Mouse (Mus musculus) adrenal gland, adult 2 months (tissue): ENCODE data around the gene Stpg2. TPM values are rescaled to one million over a fixed set of nuclear protein-coding genes. Genes with fewer than 3 reads are reported as not detected.
"Not testable (repeated sequence)": the region's sequence is repeated elsewhere in the genome, so short reads cannot be mapped to it uniquely, and the experiment has no call there.

Experiments used
- DNase-seq: peaks from one replicate; pipeline ENCODE4 v3.0.0; 2021
- polyA plus RNA-seq: library from polyadenylated mRNA; depleted of rRNA; stranded (reverse); fragments of >200 nt; gene quantifications from 2 replicates; pipeline ENCODE4 v1.2.3, GENCODE M21; 2012
- total RNA-seq, 2 experiments: library from RNA; stranded (reverse); gene quantifications; 2 replicates each; pipeline ENCODE4 v1.2.3; 2021

The Stpg2 gene
- total and polyA plus RNA-seq, 3 experiments = not detected

GRCm38 (mm10) chr3:139442170-139442569, 236.7 kb downstream of the Stpg2 start:
- DNase-seq = no peak

GRCm38 (mm10) chr3:139495939-139496338, 290.4 kb downstream of the Stpg2 start:
- no peak for DNase-seq

GRCm38 (mm10) chr3:139502216-139502615, 296.7 kb downstream of the Stpg2 start:
- no peak for DNase-seq

GRCm38 (mm10) chr3:139509275-139509985, 303.9 kb downstream of the Stpg2 start:
- no peak for DNase-seq

GRCm38 (mm10) chr3:139578496-139578895, 373.0 kb downstream of the Stpg2 start:
- DNase-seq = no peak

- no peak for DNase-seq
These were observed 375.8 kb downstream of the Stpg2 start for GRCm38 (mm10) chr3:139581298-139581697.

GRCm38 (mm10) chr3:139599508-139599907, 394.0 kb downstream of the Stpg2 start:
- DNase-seq = no peak

GRCm38 (mm10) chr3:139608267-139608666, 402.8 kb downstream of the Stpg2 start:
- DNase-seq = not testable (repeated sequence)

- DNase-seq = no peak
These were observed 409.1 kb downstream of the Stpg2 start for GRCm38 (mm10) chr3:139614641-139615040.

GRCm38 (mm10) chr3:139615791-139616190, 410.3 kb downstream of the Stpg2 start:
- DNase-seq = no peak

GRCm38 (mm10) chr3:139637887-139638286, 432.4 kb downstream of the Stpg2 start:
- no peak for DNase-seq

- DNase-seq = no peak
These were observed 446.0 kb downstream of the Stpg2 start for GRCm38 (mm10) chr3:139651505-139651904.

GRCm38 (mm10) chr3:139659416-139659815, 453.9 kb downstream of the Stpg2 start:
- DNase-seq = no peak

- DNase-seq = no peak
These were observed 456.7 kb downstream of the Stpg2 start for GRCm38 (mm10) chr3:139662241-139662640.

GRCm38 (mm10) chr3:139663712-139664245, 458.3 kb downstream of the Stpg2 start:
- no peak for DNase-seq

GRCm38 (mm10) chr3:139665047-139665446, 459.6 kb downstream of the Stpg2 start:
- DNase-seq = no peak

- no peak for DNase-seq
These were observed 470.7 kb downstream of the Stpg2 start for GRCm38 (mm10) chr3:139676192-139676591.

- DNase-seq = no peak
These were observed 471.2 kb downstream of the Stpg2 start for GRCm38 (mm10) chr3:139676723-139677122.

- DNase-seq = not testable (repeated sequence)
These were observed 498.7 kb downstream of the Stpg2 start for GRCm38 (mm10) chr3:139704238-139704637.

- not testable (repeated sequence) for DNase-seq
These were observed 501.9 kb downstream of the Stpg2 start for GRCm38 (mm10) chr3:139707396-139707795.

- no peak for DNase-seq
These were observed 504.3 kb downstream of the Stpg2 start for GRCm38 (mm10) chr3:139709794-139710193.

GRCm38 (mm10) chr3:139728751-139729150, 523.3 kb downstream of the Stpg2 start:
- DNase-seq = no peak

- DNase-seq = no peak
These were observed 523.8 kb downstream of the Stpg2 start for GRCm38 (mm10) chr3:139729248-139729647.

- no peak for DNase-seq
These were observed 527.7 kb downstream of the Stpg2 start for GRCm38 (mm10) chr3:139733156-139733555.
